Mouse (Mus musculus): Measurements from ENCODE around the gene Erfe. TPM values are rescaled to one million over a fixed set of nuclear protein-coding genes. Genes with fewer than 3 reads are reported as not detected.
A peak's percentile ranks its signal among the peaks of the same experiment; 100 is the strongest.

Gene Erfe
- polyA plus RNA-seq, 1 experiment from 2014 or later, result 1.8 TPM

- 79% methylated on average over 5 of the region's 5 CpGs for WGBS
- H3K4me1 ChIP-seq, result peaks cover 49% of the 10 kb centered on the region
- DNase-seq (ENCODE audit: low spot score), result no peak
Observed at GRCm38 (mm10) chr1:91415311-91415710, 49.1 kb downstream of the Erfe start.

DNA sequence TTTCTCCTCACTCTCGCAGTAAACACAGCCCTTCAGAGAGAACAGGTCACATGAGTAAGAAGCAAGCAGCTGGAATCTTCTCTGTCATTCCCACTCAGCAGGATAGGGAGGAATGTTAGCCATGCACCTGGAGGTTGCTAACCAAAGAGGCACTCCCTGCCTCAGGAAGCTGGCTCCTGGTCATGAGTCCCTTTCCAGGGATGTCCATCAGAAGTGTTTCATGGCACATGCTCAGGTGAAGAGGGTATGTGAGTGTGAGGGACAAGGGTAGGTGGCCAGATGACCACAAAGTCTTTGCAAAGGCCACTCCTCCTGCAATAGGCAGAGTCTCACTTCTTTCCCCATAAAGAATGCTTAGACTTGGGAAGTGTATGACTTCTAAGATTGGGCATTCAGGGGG lies 51.8 kb downstream of the Erfe start:
- no peaks in the 10 kb centered on the region for H3K9me3 ChIP-seq (replicated peaks)
- WGBS, result 77% methylated on average over 1 of the region's 1 CpGs
- H3K36me3 ChIP-seq, result no peaks in the 10 kb centered on the region
- H3K27ac ChIP-seq, result no peak overlapping the region
- H3K27me3 ChIP-seq (ENCODE audit: low read depth, poor library complexity, severe bottlenecking), result no peaks in the 10 kb centered on the region
- H3K4me1 ChIP-seq, result peaks cover 26% of the 10 kb centered on the region
- DNase-seq (ENCODE audit: low spot score), result no peak
- H3K4me3 ChIP-seq, result no peak overlapping the region

More at GRCm38 (mm10) chr1:91415311-91415710, 49.1 kb downstream of the Erfe start:
- H3K4me3 ChIP-seq, result no peak overlapping the region
- peak overlapping the region; percentile 95 for H3K27ac ChIP-seq
- peaks cover 10% of the 10 kb centered on the region; the same call in 1 of the 2 replicates for H3K27me3 ChIP-seq (ENCODE audit: low read depth, poor library complexity, severe bottlenecking)
- H3K36me3 ChIP-seq, result peaks cover 10% of the 10 kb centered on the region
- H3K9me3 ChIP-seq (replicated peaks), result no peaks in the 10 kb centered on the region

GRCm38 (mm10) chr1:91419862-91420600 lies 53.8 kb downstream of the Erfe start:
- Histone ChIP-seq H3K27ac (no peak overlapping the region), H3K9me3 (replicated peaks) (no peaks in the 10 kb centered on the region), H3K4me1 (peaks cover 6% of the 10 kb centered on the region), H3K4me3 (no peak overlapping the region), H3K27me3 (ENCODE audit: low read depth, poor library complexity, severe bottlenecking) (no peaks in the 10 kb centered on the region), H3K36me3 (no peaks in the 10 kb centered on the region)
- no peak for DNase-seq (ENCODE audit: low spot score)
- 73% methylated on average over 10 of the region's 10 CpGs for WGBS

- no peak overlapping the region for H3K27ac ChIP-seq
- 91% methylated on average over 8 of the region's 8 CpGs for WGBS
- H3K4me1 ChIP-seq, result no peaks in the 10 kb centered on the region; the same call in 1 of the 2 replicates
- H3K9me3 ChIP-seq (replicated peaks), result no peaks in the 10 kb centered on the region
- H3K4me3 ChIP-seq, result no peak overlapping the region
- DNase-seq (ENCODE audit: low spot score), result no peak
- no peaks in the 10 kb centered on the region for H3K36me3 ChIP-seq
- no peaks in the 10 kb centered on the region for H3K27me3 ChIP-seq (ENCODE audit: low read depth, poor library complexity, severe bottlenecking)
Observed at GRCm38 (mm10) chr1:91420601-91421065, 54.4 kb downstream of the Erfe start.

Other genes with a start within 250 kb of the Erfe start
- 0.53 and 0.68 TPM in 2 replicates for gene Rbm44, start 221.3 kb upstream of the Erfe start, polyA plus RNA-seq (2016; fragmentation: Nextera tagmentation; extraction: Ambion mirVana)
- 0.16 and 0.23 TPM in 2 replicates for gene Ramp1, start 186.6 kb upstream of the Erfe start, polyA plus RNA-seq (2016; fragmentation: Nextera tagmentation; extraction: Ambion mirVana)
- gene Ube2f, start 116.1 kb upstream of the Erfe start, polyA plus RNA-seq (2016; fragmentation: Nextera tagmentation; extraction: Ambion mirVana), result 84.5 and 96.4 TPM in 2 replicates
- 13.4 and 14.1 TPM in 2 replicates for gene Scly, start 68.1 kb upstream of the Erfe start, polyA plus RNA-seq (2016; fragmentation: Nextera tagmentation; extraction: Ambion mirVana)
- gene Espnl, start 44.4 kb upstream of the Erfe start, polyA plus RNA-seq (2016; fragmentation: Nextera tagmentation; extraction: Ambion mirVana), result not detected in 2 replicates
- 0.09 TPM in 1 of 2 replicates, not detected in the other for gene Klhl30, start 15.4 kb upstream of the Erfe start, polyA plus RNA-seq (2016; fragmentation: Nextera tagmentation; extraction: Ambion mirVana)
- 185 and 190 TPM in 2 replicates for gene Ilkap, start 32.4 kb downstream of the Erfe start, polyA plus RNA-seq (2016; fragmentation: Nextera tagmentation; extraction: Ambion mirVana)
- gene Hes6, start 47.6 kb downstream of the Erfe start, polyA plus RNA-seq (2016; fragmentation: Nextera tagmentation; extraction: Ambion mirVana), result 86.2 and 111 TPM in 2 replicates
- gene Per2, start 92.9 kb downstream of the Erfe start, polyA plus RNA-seq (2016; fragmentation: Nextera tagmentation; extraction: Ambion mirVana), result 1.8 and 2.4 TPM in 2 replicates
- 12.5 and 12.9 TPM in 2 replicates for gene Traf3ip1, start 128.2 kb downstream of the Erfe start, polyA plus RNA-seq (2016; fragmentation: Nextera tagmentation; extraction: Ambion mirVana)
- 6.2 and 6.5 TPM in 2 replicates for gene Asb1, start 174.1 kb downstream of the Erfe start, polyA plus RNA-seq (2016; fragmentation: Nextera tagmentation; extraction: Ambion mirVana)

Measured in limb, embryonic 10.5 days (tissue).